Mouse (Mus musculus) myocyte (in vitro differentiated cells): ENCODE data around the gene Irgm1.

Experiments
- CEBPB ChIP-seq: IDR thresholded peaks from 2 replicates; pipeline ENCODE4 v1.6.1; 2011; ENCODE audit warnings: mild to moderate bottlenecking, moderate library complexity; ENCODE audit not compliant: poor library complexity, insufficient read depth, severe bottlenecking
- E2F4 ChIP-seq: IDR thresholded peaks from one replicate; pipeline ENCODE4 v1.6.1; 2011; ENCODE audit warnings: mild to moderate bottlenecking, control low read depth, moderate library complexity; ENCODE audit not compliant: insufficient read depth
- MAX ChIP-seq: IDR thresholded peaks from one replicate; pipeline ENCODE4 v1.6.1; 2011; ENCODE audit warnings: low read depth, mild to moderate bottlenecking, control low read depth
- MYOD1 ChIP-seq, 3 experiments: IDR thresholded peaks; one replicate each; pipeline ENCODE4 v1.6.1; 2011; ENCODE audit warnings: control low read depth in 2 of 3, low read depth in 2 of 3, mild to moderate bottlenecking in 2 of 3, moderate library complexity in 1 of 3; ENCODE audit not compliant: insufficient read length in 2 of 3, control insufficient read depth in 1 of 3
- POLR2A ChIP-seq: IDR thresholded peaks from one replicate; pipeline ENCODE4 v1.6.1; 2011; ENCODE audit warnings: low read depth, mild to moderate bottlenecking, control low read depth, moderate library complexity; ENCODE audit not compliant: insufficient read length
- POLR2AphosphoS2 ChIP-seq: IDR thresholded peaks from one replicate; pipeline ENCODE4 v1.6.1; 2011; ENCODE audit warnings: low read depth, control low read depth; ENCODE audit not compliant: insufficient read length
- REST ChIP-seq: IDR thresholded peaks from one replicate; pipeline ENCODE4 v1.6.1; 2011; ENCODE audit warnings: mild to moderate bottlenecking, control low read depth, moderate library complexity; ENCODE audit not compliant: insufficient read depth, insufficient read length
- SRF ChIP-seq: IDR thresholded peaks from one replicate; pipeline ENCODE4 v1.6.1; 2011; ENCODE audit warnings: low read depth; ENCODE audit not compliant: control insufficient read depth, insufficient read length
- USF1 ChIP-seq: IDR thresholded peaks from one replicate; pipeline ENCODE4 v1.6.1; 2011; ENCODE audit warnings: low read depth, mild to moderate bottlenecking, control low read depth, moderate library complexity

DNA sequence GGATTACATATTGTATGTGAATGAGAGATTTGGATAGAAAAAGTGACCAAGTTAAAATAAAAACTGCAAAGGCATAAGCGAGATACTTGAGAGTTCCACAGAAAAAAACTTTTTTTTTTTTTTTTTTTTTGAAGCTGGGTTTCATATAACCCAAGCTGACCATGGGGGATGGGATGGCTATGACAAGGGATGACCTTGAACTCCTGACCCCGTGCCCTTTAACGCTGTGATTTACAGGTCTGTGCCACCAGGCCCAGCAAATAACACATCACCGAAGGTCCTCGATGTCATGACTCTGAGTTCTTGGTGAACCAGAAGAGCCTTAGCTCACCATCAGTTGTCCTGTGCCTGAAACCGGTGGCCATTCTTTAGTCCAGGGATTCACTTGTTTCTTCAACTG lies 35.6 kb downstream of the Irgm1 start:
- TF ChIP-seq USF1: no peak
- TF ChIP-seq POLR2A: no peak
- TF ChIP-seq REST: no peak
- TF ChIP-seq MYOD1 (IDR thresholded peaks at IDR 0.05; ENCODE audit: control insufficient read depth in 1 of 3, insufficient read length in 2 of 3, low read depth in 2 of 3): no peak
- no peak for TF ChIP-seq MAX
- TF ChIP-seq POLR2AphosphoS2: no peak
- TF ChIP-seq CEBPB: no peak
- TF ChIP-seq E2F4: no peak
- TF ChIP-seq SRF: no peak
